Mouse (Mus musculus) C2C12 (cell line): ENCODE measurements around the gene Hs3st3b1.

ENCODE experiments used
- CEBPB ChIP-seq: IDR thresholded peaks from one replicate; pipeline ENCODE4 v1.6.1; 2011; ENCODE audit warnings: low read depth, mild to moderate bottlenecking, control low read depth, moderate library complexity
- CTCF ChIP-seq: IDR thresholded peaks from one replicate; pipeline ENCODE4 v1.5.1; 2011; ENCODE audit not compliant: control insufficient read depth, insufficient read depth, insufficient read length
- MAX ChIP-seq: IDR thresholded peaks from one replicate; pipeline ENCODE4 v1.6.1; 2011; ENCODE audit warnings: mild to moderate bottlenecking, control low read depth
- MYOD1 ChIP-seq: IDR thresholded peaks from one replicate; pipeline ENCODE4 v1.6.1; 2011; ENCODE audit warnings: low read depth; ENCODE audit not compliant: control insufficient read depth, insufficient read length
- USF1 ChIP-seq: IDR thresholded peaks from one replicate; pipeline ENCODE4 v1.6.1; 2011; ENCODE audit warnings: low read depth, mild to moderate bottlenecking, control low read depth, moderate library complexity

- TF ChIP-seq CTCF (no peak), CEBPB (no peak), MAX (no peak), MYOD1 (no peak), USF1 (no peak)
Measured at GRCm38 (mm10) chr11:63957207-63957606, 35.1 kb upstream of the Hs3st3b1 start.
